Mouse (Mus musculus): ENCODE measurements at regions not wholly inside any gene's neighbourhood (a gene's known extent, or its start where the extent isn't known, plus 50 kb on each side); places are given as distances from the start of the nearest gene placed in this dataset.
"Not testable (repeated sequence)": the region's sequence is repeated elsewhere in the genome, so short reads cannot be mapped to it uniquely, and the experiment has no call there.

DNA sequence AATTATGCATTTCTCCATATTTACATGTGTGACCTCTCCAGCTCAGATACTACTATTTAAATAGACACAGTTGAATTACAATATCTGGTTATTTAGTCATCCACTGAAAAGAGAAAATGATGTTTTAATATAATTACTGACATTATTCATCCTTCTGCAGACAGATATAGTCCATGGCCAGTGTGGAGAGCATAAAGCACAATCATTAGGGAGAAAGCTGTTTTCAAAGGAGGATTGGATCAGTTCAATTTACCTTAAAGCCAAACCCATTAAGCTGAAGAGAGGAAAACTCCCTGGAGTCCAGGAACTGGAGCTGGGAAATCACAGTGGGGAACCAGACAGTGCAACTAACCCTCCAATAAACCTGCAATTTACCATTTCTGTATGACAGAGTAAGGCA, 339.8 kb upstream of the Rgs17 start:
- DNase-seq (ENCODE audit: low spot score in 2 of 2): no peak

DNA sequence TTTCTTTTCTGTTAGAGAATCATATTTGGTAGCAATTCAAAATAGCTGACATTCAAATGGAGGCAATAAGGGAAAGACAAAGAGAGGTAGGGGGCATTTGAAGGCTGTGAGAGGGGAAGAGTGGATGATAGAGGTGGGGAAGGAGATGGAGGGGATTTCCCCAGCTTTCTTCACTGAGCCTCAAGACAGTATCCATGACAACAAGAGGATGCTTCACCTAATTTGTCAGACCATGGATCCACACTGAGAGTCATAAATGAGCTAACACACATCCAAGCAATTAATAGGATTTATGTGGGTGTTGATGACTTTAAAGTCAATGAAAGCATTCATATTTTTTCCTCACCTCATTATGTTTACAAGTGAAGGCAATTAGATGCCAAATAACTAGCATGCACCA, 343.5 kb upstream of the Rgs17 start:
- DNase-seq (ENCODE audit: low spot score in 2 of 2): no peak

DNA sequence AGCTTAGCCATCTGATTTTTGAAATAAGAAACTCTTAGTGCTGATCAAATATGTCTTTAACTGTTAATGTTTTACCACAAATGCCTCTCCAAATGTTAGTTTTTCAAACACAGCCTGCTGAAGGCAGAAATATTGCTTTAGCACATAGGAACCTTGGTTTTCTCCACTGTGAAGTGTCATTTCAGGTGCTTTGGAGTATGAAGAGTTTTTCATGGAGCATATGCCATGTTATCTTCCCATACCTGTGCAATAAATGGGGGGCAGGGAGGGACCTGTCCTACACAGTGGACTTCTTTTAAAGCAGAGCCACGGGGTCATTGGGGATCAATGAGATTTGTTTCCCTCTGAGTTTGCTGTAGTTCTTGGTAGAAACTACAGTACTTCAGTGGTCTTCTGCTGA, 369.2 kb upstream of the Rgs17 start:
- DNase-seq (ENCODE audit: low spot score in 2 of 2): no peak

DNA sequence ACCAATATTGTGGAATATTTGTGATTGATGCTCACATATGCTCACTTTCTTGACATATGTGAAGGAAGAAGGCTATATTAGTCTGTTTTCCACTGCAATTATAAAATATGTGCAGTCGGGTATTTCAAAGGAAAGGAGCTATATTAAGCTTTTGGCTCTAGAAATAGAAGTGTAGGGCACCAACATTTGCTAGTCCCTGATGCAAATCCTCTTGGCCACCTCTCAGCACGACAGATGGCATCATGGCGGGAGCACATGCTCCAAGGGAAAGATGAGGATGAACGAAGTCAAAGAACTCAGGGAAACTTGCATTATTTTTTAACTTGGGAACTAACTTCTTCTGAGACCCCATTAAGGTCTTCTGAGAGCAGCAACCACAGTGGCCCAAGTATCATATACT, 374.4 kb upstream of the Rgs17 start:
- DNase-seq (ENCODE audit: low spot score in 2 of 2): peak; percentile 47

DNA sequence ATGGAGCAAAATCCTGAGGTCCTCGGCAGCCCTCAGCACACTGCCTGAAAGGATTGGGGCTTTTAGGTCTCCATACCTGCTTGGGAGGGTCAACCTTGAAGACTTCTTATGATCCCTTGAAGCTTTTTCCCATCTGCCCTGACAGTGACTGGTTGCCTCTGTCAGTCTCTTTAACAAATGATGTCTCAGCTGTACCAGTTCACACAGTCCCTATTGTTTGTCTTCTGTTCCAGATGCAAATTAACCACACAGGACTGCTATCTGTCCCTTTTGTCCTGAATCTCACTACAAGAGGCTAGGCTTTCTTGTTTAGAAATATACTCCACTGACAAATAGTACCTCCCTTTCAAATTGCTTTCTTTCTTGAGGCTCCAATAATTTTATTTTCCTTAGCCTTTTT, 375.6 kb upstream of the Rgs17 start:
- no peak for DNase-seq (ENCODE audit: low spot score in 2 of 2)

DNA sequence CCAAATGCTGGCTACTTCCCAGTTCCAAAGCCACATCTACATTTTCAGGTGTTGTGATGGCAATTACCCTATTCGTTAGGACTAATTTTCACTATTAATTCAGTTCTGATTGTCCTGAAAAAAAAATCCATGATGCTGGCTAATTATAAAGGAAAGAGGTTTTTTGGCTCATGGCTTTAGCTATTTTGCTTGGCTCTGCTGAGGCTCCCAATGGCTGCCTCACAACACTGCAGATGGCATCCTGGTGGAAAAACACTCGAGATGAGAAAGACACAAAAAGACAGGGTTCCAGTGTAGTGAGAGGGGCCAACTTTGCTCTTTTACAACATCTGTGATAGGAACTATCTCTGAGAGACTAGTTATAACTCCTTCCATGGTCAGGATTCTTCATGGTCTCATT, 376.5 kb upstream of the Rgs17 start:
- DNase-seq (ENCODE audit: low spot score in 2 of 2): no peak

DNA sequence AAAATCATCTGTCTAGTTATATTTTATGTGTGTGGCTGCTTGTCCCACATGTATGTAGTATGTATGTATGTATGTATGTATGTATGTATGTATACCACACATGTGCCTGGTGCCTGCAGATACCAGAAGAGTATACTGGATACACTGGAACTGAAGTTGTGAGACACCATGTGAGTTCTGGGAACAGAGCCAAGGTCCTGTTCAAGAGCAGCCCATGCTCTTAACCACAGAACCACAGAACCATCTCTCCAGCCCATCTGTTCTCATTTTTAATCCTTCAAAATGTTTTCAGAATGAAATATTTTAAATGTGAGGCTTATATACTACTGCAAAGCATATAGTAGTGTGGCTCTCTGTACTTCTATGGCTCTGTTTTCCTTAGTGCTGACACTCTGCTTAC, 379.3 kb upstream of the Rgs17 start:
- no peak for DNase-seq (ENCODE audit: low spot score in 2 of 2)

DNA sequence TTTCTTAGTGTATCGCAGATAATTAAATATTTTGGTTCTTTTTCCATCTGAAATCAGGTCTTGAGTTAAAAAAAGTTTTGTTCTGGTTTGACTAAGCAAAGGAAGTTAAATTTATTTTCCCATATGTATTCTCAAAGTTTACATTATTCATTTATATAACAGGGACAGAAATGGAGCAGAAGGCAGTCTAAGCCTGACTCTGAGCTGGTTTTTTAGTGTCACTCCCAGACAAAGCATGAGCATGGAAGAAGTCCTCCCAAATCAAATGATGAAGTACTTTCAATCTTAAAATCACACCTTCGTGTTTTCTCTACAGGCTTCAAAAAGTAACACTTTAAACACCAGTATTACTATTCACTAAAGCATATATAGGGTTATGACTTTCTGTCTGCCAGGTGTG, 387.2 kb upstream of the Rgs17 start:
- DNase-seq (ENCODE audit: low spot score in 2 of 2): no peak

DNA sequence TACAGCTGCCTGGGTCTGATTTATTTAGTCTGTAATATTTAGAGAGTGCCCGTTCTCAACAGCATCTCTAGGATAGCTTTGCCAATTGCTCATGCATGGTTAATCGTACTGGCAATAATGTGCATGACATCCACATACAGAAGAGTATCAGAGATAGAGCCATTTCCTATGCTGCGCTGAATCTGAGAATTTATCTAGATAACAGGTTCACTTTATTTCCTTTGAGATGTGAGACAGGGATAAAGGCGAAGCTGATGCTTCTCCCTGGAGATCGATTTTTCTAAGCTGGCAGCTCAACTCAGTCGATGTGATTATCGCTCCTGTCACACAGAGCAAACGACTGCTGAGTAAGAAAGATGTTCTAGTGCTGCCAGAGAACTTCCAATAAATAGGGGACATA, 416.7 kb upstream of the Oprm1 start:
- DNase-seq (ENCODE audit: low spot score in 2 of 2): no peak

DNA sequence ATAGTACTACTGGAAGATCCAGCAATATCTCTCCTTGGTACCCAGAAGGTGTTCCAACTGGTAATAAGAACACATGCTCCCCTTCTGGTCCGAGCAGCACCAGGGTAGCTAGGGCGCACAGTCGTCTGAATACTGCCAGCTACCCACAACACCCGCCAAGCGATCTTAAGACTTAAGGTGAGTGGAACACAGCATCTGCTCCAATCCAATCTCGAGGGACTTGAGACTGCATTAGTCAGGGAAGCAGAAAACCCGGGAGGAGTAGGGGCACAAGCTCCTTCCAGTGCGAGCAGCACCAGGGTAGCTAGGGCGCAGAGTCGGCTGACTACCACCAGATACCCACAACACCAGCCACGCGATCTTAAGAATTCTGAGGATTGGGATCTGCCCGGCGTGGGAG, 409.1 kb upstream of the Oprm1 start:
- DNase-seq (ENCODE audit: low spot score in 2 of 2): not testable (repeated sequence)

DNA sequence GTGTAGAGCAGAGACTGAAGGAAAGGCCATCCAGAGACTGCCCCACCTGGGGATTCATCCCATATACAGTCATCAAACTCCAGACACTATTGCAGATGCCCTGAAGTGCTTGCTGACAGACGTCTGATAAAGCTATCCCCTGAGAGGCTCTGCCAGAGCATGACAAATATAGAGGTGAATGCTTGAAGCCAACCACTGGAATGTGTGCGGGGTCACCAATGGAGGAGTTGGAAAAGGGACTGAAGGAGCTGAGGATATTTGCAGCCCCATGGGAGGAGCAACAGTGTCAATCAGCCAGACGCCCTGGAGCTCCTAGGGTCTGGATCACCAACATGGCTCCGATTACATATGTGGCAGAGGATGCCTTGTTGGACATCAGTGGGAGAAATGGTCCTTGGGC, 392.1 kb upstream of the Oprm1 start:
- DNase-seq (ENCODE audit: low spot score in 2 of 2): no peak

DNA sequence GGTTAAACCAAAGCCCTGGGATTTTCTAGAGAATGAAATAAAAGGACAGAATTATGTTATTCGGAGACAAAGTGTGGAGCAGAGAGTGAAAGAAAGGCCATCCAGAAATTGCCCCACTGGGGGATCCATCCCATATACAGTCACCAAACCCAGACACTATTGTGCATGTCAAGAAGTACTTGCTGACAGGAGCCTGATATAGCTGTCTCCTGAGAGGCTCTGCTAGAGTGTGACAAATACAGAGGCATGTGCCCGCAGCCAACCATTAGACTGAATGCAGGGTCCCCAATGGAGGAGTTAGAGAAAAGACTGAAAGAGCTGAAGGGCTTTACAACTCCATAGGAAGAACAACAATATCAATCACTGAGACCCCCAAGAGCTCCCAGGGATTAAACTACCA, 386.6 kb upstream of the Oprm1 start:
- DNase-seq (ENCODE audit: low spot score in 2 of 2): no peak

DNA sequence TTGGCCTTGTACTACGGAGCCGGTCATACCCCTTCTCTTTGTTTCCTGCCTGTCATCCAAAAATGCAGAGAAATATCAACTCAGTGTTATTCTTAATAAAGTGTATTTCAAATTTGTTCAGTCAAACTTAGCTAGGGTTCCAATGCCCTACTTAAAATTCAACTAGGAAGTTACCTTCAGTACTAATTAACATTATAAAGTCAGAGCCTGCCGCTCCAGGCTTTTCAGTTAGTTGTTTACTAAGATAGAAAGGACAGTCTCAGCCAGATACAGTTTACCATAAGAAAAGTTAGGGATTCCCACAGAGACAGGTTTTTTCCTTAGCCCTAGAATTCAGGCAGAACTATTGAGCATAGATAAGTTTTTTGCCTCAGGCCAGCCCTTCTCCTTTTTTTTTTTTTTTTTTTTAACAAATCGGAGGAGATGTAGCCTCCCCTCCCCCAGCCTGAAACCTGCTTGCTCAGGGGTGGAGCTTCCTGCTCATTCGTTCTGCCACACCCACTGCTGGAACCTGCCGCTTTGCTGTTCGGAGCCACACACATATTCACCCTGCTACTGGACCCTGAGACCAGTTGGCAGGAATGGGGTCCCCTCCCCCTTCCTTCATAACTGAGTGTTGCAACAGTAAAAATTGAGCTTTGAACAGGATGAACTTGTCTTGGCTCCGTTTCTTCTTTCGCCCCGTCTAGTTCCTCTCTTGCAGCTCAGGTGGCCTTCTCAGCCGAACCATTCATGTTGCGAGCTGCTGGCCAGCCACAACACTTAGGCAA, 340.8 kb upstream of the Oprm1 start:
- DNase-seq (ENCODE audit: low spot score in 2 of 2): not testable (repeated sequence)

DNA sequence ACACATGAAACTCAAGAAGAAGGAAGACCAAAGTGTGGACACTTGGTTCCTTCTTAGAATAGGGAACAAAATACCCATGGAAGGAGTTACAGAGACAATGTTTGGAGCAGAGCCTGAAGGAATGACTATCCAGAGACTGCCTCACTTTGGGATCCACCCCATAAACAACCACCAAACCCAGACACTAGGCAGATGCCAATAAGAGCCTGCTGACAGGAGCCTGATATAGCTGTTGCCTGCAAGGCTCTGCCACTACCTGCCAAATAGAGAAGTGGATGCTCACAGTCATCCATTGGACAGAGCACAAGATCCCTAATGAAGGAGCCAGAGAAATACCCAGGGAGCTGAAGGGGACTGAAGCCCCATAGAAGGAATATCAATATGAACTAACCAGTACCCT, 340.1 kb upstream of the Oprm1 start:
- not testable (repeated sequence) for DNase-seq (ENCODE audit: low spot score in 2 of 2)

DNA sequence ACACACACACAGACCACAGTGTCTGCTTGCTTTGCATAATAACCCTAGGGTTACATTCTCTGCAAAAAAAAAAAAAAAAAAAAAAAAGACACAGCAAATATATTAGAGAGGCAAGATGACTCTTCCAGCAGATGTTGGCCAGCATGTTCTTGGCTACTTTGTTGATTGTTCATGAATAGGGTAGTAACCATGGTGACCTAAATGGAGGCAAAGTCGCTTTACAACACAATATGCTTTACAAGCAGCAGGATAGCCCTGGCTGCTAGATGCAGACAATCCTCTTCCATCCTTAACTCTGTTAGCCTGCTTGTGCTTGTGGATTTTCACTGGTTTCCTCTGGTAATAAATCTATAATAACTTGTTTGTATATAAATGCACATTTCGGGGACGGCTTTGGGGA, 292.5 kb upstream of the Oprm1 start:
- no peak for DNase-seq (ENCODE audit: low spot score in 2 of 2)

DNA sequence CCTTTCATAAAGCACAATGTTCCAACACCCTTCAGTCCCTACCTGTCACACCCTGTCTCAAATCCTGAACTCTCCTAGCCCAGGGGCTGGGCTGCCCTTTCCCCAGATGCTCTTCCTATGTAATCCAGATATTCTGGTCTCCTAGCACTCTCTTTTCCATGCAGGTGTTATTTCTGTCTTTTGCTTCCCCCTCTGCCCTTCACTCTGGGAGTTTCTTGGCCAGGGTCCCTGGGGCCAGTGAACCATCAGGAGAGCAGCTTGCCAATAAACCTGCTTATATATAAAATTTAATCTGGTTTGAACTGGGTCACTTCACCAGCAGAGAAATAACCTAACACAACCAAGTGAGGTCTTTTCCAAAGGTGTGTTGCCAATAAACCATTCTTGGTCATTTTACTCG, 278.0 kb upstream of the Oprm1 start:
- no peak for DNase-seq (ENCODE audit: low spot score in 2 of 2)

DNA sequence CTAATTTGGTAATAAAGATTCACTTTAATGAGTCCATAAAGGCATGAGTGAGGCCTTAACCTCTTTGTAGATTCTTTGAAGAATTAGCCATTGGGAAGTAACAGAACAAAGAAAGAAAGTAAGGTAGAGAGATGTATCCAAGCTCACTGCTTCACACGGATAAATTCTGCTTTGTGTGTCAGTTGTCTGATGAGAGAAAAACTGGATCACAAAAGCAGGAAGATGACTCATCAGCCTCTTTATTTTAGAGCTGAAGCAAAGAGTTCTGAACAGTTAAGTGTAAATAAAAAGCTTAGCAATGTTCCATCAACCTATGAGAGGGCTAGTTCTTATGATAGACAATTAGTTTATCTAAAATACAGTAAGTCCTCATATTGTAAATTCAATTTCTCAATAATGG, 269.7 kb upstream of the Oprm1 start:
- no peak for DNase-seq (ENCODE audit: low spot score in 2 of 2)

DNA sequence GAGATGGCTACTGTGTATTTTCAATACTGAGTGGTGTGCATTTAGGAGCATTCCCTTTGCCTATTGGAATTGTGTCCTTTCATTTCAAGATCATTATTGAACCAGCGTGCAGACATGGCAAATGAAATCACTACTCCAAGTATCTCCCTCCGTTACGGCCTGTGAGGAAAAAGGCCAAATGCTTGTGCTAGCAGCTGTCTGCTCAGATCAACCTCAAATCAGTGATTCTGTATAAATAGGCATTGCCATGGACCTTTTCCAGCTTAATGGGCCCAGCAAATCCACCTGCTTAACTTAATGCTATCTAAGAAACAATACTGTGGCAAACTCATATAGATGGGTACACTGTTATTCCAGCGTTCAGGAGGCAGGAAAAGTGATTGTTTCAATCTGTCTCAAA, 265.6 kb upstream of the Oprm1 start:
- no peak for DNase-seq (ENCODE audit: low spot score in 2 of 2)

DNA sequence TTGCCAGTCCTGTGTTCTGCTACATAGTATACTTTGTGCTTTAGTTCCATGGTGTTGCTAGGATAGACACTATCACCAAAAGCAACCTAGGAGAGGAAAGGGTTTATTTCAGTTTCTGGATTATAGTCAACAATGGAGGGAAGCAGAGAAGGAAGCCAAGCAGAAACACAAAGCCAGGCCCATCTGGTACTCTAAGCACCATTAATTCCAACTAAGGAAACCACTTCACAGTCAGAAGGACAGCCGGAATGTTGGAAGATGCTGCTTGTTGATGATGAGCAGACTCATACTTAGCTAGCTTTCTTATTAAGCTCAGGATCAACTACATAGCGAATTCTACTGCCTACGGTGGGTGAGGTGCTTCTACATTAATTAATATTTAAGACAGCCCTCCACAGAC, 263.2 kb upstream of the Oprm1 start:
- no peak for DNase-seq (ENCODE audit: low spot score in 2 of 2)

DNA sequence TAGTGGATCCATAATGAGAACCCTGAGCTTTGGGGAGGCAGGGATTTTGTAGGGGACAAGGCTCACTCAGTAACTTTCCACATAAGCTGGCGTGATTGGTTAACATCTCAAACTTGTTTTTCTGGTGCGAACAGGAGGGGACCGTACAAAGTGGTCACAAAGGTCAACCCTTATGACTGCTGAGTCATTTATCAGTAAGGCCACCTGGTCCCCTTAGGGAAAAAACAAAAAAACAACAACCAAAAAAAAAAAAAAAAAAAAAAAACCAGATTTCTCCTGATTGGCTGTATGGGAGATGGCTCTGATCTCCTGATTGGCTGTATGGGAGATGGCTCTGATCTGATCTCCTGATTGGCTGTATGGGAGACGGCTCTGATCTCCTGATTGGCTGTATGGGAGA, 244.0 kb upstream of the Oprm1 start:
- no peak for DNase-seq (ENCODE audit: low spot score in 2 of 2)

DNA sequence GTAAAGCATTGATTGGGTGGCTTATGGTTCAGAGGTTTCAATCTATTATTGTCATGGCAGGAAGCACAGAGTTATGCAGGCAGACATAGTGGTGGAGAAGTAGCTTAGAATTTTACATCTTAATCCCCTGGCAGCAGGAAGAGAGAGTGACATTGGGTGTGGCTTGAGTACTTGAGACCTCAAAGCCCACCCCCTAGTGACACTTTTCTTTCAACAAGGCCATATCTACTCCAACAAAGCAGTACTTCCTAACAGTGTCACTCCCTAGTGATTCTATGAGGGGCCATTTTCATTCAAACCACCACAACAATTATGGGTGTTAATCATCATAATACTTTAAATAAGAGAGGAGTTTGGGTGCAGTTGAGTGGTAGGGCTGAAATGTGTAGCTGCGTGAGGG, 195.8 kb upstream of the Oprm1 start:
- no peak for DNase-seq (ENCODE audit: low spot score in 2 of 2)

DNA sequence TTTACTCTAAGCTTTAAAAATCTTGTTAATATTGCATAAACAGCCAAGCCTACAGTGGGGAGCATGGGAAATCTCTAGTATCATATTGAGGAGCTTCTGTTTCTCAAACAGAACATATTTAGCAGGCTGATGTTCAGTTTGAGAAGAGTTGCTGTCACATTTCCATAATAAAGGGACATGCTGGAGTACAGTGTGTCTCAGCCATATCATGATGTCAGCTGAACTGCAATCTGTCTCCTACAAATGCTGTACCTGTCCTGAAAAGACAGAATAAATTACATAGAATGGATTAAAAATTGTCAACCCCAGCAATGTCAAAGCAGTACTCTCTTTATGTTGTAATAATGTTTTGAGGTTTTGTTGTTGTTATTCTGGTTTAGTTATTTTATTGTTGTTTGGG, 179.7 kb upstream of the Oprm1 start:
- DNase-seq (ENCODE audit: low spot score in 2 of 2): no peak

DNA sequence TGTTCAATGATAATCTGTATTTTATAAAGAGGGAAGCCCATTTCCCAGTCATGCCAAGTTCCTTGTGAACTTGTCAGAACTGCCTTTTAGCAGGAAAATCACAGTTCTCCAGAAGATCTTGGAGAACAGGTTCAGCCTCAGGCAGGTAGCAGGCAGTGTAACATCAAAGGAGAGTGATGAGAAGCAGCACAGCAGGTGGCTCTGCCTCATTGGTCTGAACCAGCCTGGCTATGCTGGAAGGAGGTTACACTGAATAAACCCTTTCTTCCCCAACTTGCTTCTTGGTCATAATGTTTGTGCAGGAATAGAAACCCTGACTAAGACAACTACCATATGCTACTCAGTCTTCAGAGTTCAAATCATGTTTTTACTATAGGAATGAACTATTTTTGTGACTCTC, 172.5 kb upstream of the Oprm1 start:
- not testable (repeated sequence) for DNase-seq (ENCODE audit: low spot score in 2 of 2)

DNA sequence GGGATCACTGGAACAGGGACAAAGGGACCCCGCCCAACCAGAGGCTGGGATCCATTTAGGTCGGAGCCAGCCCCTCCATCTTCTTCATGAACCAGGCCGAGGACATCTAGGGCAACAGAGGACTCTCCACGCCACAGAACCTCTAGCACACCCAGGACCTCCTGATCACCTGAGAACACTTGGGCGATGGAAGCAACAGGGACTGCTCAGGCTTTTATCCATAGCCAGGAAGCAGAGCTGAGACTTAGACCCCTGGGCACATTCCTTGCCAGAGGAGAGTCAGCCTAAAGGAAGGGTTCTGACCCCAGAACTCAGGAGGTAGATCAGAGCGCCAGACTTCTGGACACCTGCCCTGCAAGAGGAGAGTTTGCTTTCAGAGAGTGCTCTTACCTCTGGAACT, 168.1 kb upstream of the Oprm1 start:
- DNase-seq (ENCODE audit: low spot score in 2 of 2): no peak
